Mouse (Mus musculus) lung, adult 2 months (tissue): ENCODE results near the gene B230217C12Rik.

Experiments
- CTCF ChIP-seq: fragments of 200-500 bp; IDR thresholded peaks from 2 replicates; pipeline ENCODE4 v1.5.1; 2011; ENCODE audit warnings: mild to moderate bottlenecking, low read length, control low read depth; ENCODE audit not compliant: insufficient read depth
- POLR2A ChIP-seq: fragments of 200-500 bp; IDR thresholded peaks from 2 replicates; pipeline ENCODE4 v1.6.1; 2011; ENCODE audit warnings: low read depth, mild to moderate bottlenecking, control low read depth, low read length, borderline replicate concordance; ENCODE audit errors: extremely low read depth

DNA sequence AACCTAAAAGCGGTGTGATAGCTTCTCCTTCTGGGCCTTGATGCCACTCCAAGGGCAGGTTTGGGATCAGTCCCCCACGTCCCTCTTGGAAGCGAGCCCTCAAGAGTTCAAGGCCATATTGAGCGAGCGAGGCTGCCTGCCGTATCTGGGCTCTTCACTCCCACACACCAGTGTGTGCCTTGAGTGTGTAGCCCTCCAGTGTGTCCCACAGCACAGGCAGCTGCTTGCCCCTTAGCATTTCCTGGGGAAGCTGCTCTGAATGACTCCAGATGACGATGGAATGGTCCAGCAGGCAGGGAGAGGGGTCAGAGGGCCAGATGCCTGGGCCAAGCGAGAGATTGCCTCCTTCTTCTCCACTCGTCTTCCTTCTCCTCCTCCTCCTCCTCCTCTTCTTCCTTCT is 23.7 kb upstream of the B230217C12Rik start:
- no peak for TF ChIP-seq CTCF
- TF ChIP-seq POLR2A, result no peak
